Mouse (Mus musculus): ENCODE measurements at regions not wholly inside any gene's neighbourhood (a gene's known extent, or its start where the extent isn't known, plus 50 kb on each side); places are given as distances from the start of the nearest gene placed in this dataset.

DNA sequence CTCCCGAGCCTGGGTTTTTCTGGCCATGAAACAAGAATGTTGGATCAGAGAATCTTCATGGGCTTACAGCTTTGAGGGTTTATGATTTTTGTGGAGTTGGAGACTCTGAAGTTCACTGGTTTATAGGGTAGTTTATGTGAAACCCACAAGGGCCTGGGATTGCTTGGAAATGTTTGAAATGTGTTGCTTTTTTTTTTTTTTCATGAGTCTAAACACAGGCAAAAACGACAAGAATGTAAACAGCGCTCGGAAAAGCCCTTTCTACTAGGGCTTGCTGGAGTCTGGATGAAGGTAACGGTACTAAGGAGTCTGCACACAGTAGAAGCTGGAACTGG lies 55.0 kb upstream of the Cxcl14 start:
- TF ChIP-seq CTCF (IDR thresholded peaks at IDR 0.05; ENCODE audit: low read depth) (no peak), EP300 (optimal IDR thresholded peaks at IDR 0.05) (no peak)
